Mouse (Mus musculus) v-Abl transformed pro-B cells (cell line): ENCODE measurements around the gene Hyal3.

Source experiments
- in situ Hi-C, 2 experiments: fragments of 400-800 bp; cut with MboI; formaldehyde crosslinking; loops; one replicate each; pipeline ENCODE4 v1.15.1; 2025; ENCODE audit not compliant: unreplicated experiment in 2 of 2

Gene Hyal3

DNA sequence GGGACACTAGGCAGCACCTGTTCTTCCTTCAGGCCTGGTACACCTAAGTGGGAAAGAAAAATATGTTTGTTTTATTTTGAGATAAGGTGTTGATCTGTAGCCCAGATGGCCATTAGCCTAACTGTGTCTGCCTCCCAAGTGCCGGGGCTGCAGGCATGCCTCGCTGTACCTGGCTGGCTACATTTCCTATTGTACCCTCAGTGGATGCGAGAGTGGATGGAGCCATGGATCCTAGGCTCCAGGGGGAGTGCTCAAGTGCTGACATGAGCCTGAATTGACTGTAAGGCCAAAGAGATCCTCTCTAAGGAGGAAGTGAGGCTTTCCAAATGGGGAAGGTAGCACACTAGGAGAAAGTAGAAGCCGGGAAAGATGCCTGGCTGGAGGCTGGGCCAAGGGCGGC lies 32.7 kb upstream of the Hyal3 start:
- in situ Hi-C loops: loop anchor here (25.0 kb wide), 2 partner anchors 1386 to 1539 kb away; partner anchors contain the start of genes Ccdc51 (in 1 of the 2), Glyctk (in 1 of the 2), Plxnb1 (in 1 of the 2) and Tma7 (in 1 of the 2)

DNA sequence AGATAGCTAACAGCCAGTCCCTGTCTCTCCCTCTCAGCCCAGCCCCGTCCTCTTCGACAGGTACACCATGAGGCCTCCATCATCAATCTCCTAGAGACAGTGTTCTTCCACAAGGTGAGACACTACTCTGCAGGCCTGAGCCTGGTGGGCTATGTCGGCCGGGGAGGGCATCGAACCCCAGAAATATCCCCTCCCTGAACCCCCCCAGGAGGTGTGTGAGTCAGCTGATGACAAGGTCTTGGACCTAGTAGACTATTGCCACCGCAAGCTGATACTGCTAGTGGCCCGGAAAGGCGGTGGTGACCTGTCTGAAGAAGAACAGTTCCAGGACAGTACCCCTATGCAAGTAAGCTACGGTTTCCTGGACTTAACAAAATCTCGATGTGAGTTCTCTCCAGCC lies 31.8 kb upstream of the Hyal3 start:
- in situ Hi-C loops: loop anchor here (25.0 kb wide), 2 partner anchors 1387 to 1538 kb away; partner anchors contain the start of genes Ccdc51 (in 1 of the 2), Glyctk (in 1 of the 2), Plxnb1 (in 1 of the 2) and Tma7 (in 1 of the 2)

DNA sequence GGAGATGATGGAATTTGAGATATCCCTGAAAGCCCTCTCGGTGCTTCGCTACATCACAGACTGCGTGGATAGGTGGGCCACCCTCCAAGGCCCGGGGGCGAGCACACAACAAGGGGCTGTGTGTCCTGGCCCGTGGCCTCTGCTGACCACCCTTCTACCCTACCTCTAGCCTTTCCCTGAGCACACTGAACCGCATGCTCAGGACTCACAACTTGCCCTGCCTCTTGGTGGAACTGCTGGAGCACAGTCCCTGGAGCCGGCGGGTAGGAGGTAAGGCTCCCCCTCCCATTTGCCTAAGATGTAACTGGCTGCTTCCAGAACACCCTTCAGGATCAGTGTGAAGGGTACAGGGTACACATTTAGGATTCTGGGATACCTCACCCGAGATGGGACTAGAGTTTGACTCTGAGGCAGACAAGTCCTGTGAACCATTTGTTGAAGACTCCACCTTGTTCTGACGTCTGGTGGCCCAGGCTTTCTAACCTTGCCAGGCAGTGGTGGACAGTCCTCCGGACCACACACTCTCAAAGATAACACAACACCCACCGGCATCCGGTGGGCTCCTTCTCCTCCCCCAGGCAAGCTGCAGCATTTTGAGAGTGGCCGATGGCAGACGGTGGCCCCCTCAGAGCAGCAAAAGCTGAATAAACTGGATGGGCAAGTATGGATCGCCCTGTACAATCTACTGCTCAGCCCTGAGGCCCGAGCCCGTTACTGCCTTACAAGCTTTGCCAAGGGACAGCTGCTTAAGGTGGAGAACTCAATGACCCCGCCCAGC lies 31.1 kb upstream of the Hyal3 start:
- in situ Hi-C loops: loop anchor here (25.0 kb wide), 3 partner anchors 1362 to 1538 kb away; partner anchors contain the start of genes Ccdc51 (in 1 of the 2), Glyctk (in 1 of the 2), Plxnb1 (in 1 of the 2) and Ppm1m (in 1 of the 2)

DNA sequence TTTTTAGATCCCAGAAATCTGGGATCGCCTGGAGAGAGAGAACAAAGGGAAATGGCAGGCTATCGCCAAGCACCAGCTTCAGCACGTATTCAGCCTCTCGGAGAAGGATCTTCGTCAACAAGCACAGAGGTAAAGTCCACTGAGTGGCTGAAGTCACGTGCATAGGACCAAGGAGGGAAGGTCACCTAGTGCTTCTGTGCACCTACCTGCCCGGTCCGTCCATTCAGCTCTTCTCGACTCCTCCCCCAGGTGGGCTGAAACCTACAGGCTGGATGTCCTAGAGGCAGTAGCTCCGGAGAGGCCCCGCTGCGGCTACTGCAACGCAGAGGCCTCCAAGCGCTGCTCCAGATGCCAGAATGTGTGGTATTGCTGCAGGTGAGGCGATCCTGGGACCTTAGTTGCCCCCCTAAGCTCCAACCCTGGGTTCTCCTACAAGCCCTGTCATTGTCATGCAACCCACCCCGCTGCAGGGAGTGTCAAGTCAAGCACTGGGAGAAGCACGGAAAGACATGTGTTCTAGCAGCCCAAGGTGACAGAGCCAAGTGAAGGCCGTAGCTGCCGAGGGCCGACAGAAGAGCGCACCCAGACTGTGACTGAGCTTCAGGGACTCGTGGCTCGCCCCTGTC lies 30.0 kb upstream of the Hyal3 start:
- in situ Hi-C loops: loop anchor here in 1 of 2 experiments (25.0 kb wide), 1 partner anchor 1363 kb away; the partner anchor contains the start of gene Ppm1m

DNA sequence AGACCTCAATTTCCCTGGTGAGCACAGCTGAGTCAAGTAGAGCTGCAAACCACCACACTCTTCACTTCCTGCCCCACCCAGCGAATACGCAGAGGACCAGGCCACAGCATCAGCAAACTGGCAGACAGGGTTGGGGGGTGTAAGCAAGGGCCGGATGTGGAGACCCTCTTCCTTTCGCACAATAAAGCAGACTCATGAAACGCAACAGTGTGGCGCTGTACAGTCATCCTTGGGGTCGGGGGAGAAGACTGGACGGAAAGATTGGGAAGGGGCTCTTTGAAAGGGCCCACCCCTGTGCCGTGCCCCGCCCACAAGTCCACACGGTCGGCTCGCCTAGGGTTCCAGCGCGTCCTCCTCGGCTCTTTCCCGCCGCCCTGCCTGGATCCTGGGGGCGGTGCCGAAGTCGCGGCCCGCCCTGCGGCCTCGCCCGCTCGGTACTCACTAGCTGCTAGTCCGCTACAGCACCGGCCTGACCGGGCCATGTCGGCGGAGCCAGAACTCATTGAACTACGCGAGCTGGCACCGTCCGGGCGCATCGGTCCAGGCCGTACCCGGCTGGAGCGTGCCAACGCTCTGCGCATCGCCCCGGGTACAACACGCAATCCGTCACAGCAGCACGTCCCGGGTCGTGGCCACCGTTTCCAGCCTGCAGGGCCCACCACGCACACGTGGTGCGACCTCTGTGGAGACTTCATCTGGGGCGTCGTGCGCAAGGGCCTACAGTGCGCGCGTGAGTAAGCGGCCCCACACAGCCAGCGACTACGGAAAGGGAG lies 29.3 kb upstream of the Hyal3 start, which contains the start of gene Rassf1:
Gene Rassf1 (plus strand): TSS at position 439 of the 773 bp plus-strand sequence.
- in situ Hi-C loops: loop anchor here in 1 of 2 experiments (25.0 kb wide), 1 partner anchor 1364 kb away; the partner anchor contains the start of gene Ppm1m

DNA sequence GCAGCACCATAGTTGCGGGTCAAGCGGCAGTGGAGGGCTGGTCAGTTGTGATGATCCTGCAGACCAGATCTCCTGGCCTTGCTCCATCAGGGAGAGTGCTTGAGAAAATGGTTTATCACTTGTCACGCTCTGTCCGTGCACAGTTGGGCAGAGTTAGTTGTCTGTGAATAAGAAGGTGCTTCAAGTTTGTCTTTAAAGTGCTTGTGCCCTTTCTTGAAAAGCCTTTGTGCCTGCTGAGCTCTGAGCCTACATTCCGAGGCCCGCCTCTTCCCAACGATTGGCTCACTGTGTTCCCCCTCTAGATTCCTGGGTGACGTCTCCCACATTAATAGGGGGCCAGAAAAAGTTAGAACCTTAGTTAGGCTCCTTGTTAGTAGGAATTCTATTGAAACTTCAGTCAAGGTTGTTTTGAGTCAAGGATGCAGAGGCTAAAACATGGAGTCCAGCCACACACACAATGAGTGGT lies 28.7 kb upstream of the Hyal3 start:
- in situ Hi-C loops: loop anchor here in 1 of 2 experiments (25.0 kb wide), 1 partner anchor 1365 kb away; the partner anchor contains the start of gene Ppm1m

DNA sequence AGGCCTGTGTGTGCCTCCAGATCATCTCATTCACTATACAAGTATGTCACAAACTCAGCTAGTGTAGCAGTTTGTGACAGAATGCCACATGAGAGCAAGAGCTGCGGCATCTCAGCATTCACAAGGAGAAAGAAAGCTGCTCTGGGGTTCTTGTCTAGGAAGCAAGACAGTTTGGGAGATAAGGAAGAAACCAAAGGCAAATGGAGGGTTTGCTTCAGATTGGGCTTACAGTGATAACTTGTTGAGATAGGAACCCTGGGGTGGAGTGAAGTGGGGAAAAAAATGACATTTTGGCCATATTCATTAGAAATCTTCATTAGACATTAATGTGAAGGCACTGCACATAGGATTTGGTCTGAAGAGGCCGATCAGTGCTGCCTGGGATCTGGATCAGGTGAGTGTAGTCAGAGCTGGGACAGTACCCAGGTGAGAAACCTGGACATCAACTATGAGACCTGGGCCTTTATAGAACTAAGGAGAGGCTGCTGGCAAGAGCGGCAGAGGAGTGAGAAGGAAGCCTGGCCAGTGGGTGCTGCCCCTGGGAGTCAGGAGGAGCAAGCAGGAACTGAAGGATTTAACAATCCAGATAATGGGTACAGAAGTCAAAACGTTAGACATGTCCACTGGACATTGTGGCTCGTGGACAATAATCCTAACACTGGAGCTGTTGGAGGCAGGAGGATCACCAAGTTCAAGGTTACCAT lies 27.8 kb upstream of the Hyal3 start:
- in situ Hi-C loops: loop anchor here in 1 of 2 experiments (25.0 kb wide), 1 partner anchor 1366 kb away; the partner anchor contains the start of gene Ppm1m

DNA sequence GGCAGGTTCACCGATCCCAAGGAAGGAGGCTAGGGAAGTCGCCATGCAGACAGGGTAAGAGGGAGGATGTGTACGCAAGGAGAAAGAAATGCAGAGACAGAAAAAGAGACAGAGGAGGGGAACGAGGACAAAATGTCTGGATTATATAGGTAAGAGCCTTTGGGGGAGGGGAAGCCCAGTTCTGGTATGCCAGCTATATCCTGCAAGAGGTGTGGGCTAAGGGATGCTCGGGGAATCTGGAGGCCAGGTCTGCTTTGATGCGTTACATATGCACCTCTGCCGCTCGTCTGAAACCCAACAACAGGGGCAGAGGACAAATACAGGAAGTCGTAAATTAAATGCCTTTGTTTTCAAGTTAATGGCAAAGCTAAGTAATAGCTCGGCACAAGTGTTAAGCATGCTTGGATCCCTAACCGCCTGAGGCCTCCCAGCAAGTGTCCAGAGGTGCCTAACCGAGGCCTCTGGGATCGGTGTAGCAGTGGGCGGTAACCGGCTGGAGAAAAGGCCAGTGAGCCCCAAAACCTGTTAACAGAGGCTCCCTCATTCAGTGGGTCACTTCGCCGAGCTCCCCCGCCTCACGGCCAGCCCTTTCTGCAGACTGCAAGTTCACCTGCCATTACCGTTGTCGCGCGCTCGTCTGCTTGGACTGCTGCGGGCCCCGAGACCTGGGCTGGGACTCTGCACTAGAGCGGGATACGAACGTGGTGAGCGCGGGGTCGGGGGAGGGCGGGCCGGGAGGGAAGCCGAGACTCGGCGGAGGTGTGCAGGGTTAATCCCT lies 26.9 kb upstream of the Hyal3 start:
- in situ Hi-C loops: loop anchor here in 1 of 2 experiments (25.0 kb wide), 1 partner anchor 1366 kb away; the partner anchor contains the start of gene Ppm1m

DNA sequence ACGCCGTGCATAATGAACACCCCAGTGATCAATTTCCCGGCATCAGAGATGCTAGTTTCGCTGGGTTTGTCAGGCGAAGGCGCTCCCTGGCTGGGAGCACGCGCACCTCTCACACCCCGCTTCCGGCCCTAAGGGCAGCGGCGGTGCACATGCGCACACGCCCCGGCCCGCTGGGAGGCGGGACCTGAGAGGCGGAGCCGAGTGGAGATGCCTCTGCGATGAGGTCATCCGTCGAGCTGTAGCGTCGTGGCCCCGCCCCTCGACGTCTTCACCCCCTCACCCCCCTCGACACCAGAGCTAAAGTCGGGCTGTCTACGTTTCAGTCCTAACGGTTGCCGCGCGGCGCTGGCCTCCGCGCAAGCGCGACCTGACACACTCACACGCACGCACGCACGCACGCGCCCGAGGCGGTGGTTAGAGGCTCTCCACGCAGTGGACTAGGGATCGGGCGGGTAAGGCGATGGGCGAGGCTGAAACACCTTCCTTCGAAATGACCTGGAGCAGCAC lies 26.2 kb upstream of the Hyal3 start:
- in situ Hi-C loops: loop anchor here in 1 of 2 experiments (25.0 kb wide), 1 partner anchor 1367 kb away; the partner anchor contains the start of gene Ppm1m

DNA sequence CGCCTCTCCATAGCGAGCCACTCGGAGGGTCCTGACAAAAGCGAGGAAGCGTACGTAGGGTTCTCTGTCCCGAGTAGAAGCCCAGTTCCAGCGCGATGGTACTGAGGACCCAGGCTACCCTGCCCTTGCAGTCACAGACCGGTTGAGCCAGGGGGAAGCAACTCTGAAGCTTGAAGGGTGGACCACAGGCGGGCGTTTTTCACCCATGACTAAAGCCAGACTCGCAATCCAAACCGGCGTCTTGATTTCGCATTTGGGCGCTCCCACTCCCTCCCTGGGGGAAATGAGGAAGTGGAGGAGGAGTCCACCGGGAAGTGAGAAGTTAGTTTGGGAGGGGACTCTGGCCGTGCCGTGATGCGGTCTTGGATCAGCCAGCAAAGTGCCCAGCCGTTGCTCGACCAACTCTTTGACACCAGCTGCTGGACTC lies 25.6 kb upstream of the Hyal3 start:
- in situ Hi-C loops: loop anchor here in 1 of 2 experiments (25.0 kb wide), 1 partner anchor 1368 kb away; the partner anchor contains the start of gene Ppm1m

DNA sequence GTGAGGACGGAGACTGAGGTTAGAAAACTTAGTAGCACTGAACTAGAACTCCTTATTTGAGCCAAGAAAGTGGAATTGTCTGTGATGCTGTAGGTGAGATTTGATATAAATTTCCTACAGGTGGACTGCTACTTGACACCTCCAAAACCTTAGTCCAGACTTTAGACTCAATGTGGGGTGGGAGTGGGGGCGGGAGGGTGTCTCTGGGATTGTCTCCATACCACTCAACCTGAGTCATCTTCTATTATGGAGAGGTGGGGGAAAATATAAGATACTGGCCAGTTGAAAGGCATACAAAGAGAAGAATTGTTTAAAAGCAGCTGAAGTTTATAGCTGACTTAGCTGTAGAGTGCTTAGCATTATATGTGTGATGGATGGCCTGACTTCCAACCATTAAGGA lies 24.9 kb upstream of the Hyal3 start:
- in situ Hi-C loops: loop anchor here in 1 of 2 experiments (25.0 kb wide), 1 partner anchor 1368 kb away; the partner anchor contains the start of gene Ppm1m

DNA sequence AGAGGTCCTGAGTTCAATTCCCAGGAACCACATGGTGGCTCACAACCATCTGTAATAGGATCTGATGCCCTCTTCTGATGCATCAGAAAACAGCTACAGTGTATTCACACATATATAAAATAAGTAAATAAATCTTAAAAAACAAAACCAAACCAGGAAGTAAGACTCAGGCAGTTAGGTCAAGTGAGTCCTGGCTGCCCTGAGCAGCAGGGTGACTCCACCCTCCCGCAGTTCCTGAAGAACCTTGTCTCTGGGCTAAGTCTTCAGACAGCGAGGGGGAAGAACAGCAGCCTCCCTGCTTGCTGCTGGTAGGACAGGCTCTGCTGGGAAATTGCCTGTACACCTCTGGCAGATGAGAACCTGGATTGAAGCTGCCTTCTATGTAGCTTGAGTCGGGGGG lies 24.3 kb upstream of the Hyal3 start:
- in situ Hi-C loops: loop anchor here in 1 of 2 experiments (25.0 kb wide), 1 partner anchor 1369 kb away; the partner anchor contains the start of gene Ppm1m

DNA sequence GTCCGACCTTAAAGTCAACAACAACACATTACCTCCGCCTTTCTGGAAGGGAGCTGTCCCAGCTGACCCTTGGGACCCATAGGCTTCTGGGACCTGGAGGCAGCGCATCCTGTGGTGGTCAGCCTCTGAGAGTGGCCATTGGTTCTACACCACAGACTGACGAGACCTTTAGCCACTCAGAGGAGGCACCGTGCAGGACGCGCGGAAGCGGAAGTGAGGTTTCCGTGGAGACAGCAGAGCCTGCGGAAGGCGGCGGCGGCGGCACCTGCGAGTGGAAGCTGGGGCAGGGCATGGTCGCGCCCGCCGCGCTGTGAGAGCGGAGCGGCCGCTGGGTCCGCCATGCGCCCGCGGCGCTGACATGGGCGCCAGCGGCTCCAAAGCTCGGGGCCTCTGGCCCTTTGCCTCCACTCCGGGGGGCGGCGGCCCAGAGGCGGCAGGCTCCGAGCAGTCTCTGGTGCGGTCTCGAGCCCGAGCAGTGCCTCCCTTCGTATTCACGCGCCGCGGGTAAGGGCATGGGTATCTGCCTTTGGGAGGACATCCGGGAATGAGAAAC lies 17.5 kb upstream of the Hyal3 start, which contains the start of gene Tusc2:
Gene Tusc2 (plus strand): TSS at position 227 of the 553 bp plus-strand sequence.
- in situ Hi-C loops: loop anchor here in 1 of 2 experiments (25.0 kb wide), 1 partner anchor 1376 kb away; the partner anchor contains the start of gene Ppm1m

DNA sequence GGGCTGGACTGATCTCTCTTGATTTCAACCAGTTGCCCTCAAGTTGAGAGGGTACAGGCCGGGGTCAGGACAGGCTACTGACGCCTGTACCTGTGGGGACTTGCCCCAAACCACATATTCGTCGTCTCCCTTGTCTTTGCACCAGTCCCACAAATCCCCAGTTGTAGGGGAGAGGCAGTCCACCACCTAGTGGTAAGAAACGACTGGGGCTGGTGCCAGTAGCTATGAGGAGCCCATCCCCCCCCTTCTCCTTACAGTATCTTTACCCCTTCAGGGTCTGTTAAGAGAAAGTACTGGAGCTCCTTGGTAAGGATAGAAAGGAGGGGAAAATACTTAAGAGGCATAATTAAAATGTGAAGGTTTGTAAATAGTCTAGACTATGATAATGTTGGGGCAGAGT lies 15.1 kb upstream of the Hyal3 start:
- in situ Hi-C loops: loop anchor here in 1 of 2 experiments (25.0 kb wide), 1 partner anchor 1378 kb away; the partner anchor contains the start of gene Ppm1m

DNA sequence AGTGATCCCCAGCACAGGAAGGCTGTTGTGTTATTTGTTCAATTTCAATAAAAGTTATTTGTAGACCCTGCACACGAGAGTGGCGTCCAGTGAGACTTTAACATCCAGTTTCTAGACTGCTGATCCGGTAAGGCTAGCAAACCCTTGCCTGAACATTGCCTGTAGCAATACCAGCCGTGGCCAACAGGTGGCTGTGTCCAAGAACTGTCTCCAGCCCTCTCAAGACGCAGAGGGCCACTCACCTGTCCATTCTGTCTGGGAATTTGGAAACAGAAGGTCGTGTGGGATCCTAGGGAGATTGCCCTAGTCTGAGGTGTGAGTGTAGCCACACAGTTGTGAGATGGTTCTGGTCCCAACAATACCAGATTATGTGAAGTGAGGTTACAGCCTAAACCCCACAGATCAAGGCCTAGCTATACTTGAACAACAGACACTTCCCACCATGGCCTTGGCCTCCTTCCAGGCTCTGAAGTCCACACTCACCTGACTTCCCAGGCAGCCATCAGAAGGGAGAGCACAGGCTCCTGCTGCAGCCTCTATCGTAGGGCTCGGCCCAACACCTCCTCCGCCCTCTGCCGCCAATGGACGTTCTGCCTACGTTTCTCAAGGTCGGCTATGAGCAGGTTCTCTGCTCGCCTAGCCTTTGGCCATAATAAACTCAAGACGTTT lies 14.4 kb upstream of the Hyal3 start:
- in situ Hi-C loops: loop anchor here in 1 of 2 experiments (25.0 kb wide), 1 partner anchor 1379 kb away; the partner anchor contains the start of gene Ppm1m

DNA sequence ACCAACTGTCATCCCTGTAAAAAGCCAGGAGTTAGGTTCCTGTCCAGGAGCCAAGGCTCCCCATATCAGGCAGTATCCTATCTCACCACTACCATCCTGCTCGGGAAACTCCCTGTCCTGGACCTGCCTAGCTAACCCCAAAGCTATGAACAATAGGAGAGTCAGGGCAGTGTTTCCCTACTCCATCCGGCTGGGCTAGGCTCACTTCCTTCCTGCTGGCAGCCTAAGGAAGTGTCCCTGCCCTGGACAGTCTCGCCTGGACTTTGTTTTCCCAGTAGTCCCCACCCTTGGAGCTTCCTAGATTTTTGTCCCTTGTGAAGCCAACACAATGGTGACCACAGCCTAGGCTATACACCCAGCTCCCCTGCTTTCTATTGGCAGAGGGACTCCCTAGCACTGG lies 13.8 kb upstream of the Hyal3 start:
- in situ Hi-C loops: loop anchor here in 1 of 2 experiments (25.0 kb wide), 1 partner anchor 1380 kb away; the partner anchor contains the start of gene Ppm1m
